Mouse (Mus musculus) hindbrain, embryonic 15.5 days (tissue): ENCODE data around the gene Emx2. TPM values are rescaled to one million over a fixed set of nuclear protein-coding genes. Genes with fewer than 3 reads are reported as not detected.

Experiments
- ATAC-seq: fragments of 200-750 bp; cut with Nextera tagmentation; 2 replicates; pipeline ENCODE4 v1.8.0; 2017; ENCODE audit warnings: low read depth, moderate number of reproducible peaks, moderate TSS enrichment; ENCODE audit not compliant: low FRiP score
- H3K27ac ChIP-seq: fragments of 300-500 bp; sonication (generic); replicated peaks from 2 replicates; pipeline ENCODE4 v1.5.1; 2015; ENCODE audit warnings: mild to moderate bottlenecking, inconsistent platforms
- H3K27me3 ChIP-seq: fragments of 300-500 bp; sonication (generic); 2 replicates; pipeline ENCODE4 v1.6.1; 2015; ENCODE audit warnings: control low read depth, inconsistent platforms
- H3K36me3 ChIP-seq: fragments of 300-500 bp; sonication (generic); 2 replicates; pipeline ENCODE4 v1.6.1; 2015; ENCODE audit warnings: control low read depth, inconsistent platforms
- H3K4me1 ChIP-seq: fragments of 300-500 bp; sonication (generic); replicated peaks from 2 replicates; pipeline ENCODE4 v1.6.1; 2015; ENCODE audit warnings: control low read depth, inconsistent platforms
- H3K4me2 ChIP-seq: fragments of 300-500 bp; sonication (generic); 2 replicates; pipeline ENCODE4 v1.6.1; 2015; ENCODE audit warnings: moderate library complexity, mild to moderate bottlenecking, inconsistent platforms
- H3K4me3 ChIP-seq: fragments of 300-500 bp; sonication (generic); 2 replicates; pipeline ENCODE4 v1.5.1; 2015; ENCODE audit warnings: mild to moderate bottlenecking, inconsistent platforms
- H3K9ac ChIP-seq: fragments of 300-500 bp; sonication (generic); 2 replicates; pipeline ENCODE4 v1.6.1; 2015; ENCODE audit warnings: inconsistent platforms
- H3K9me3 ChIP-seq: fragments of 300-500 bp; sonication (generic); 2 replicates; pipeline ENCODE4 v1.6.1; 2016; ENCODE audit warnings: control low read depth, inconsistent platforms
- WGBS: fragments of 180-500 bp; shearing (Covaris S2); methylation state at CpG from one replicate; pipeline ENCODE4 v1.1.7; 2015; 5-methylcytosine and 5-hydroxymethylcytosine counted together
- polyA plus RNA-seq: library from polyadenylated mRNA; unstranded; fragments of >200 nt; fragmentation: Nextera tagmentation; extraction: Ambion mirVana; gene quantifications from 2 replicates; pipeline ENCODE4 v1.2.1, GENCODE M21; 2015

The Emx2 gene
- polyA plus RNA-seq, 1 experiment from 2014 or later: 0.57 TPM

- H3K4me3 ChIP-seq: no peak overlapping the region
- WGBS: 94% methylated on average over 3 of the region's 3 CpGs
- ATAC-seq: no peak
- no peaks in the 10 kb centered on the region for H3K4me1 ChIP-seq
- H3K27me3 ChIP-seq: 0 out of 2 replicates have a peak, but pooled peaks cover 3% of the 10 kb centered on the region
- H3K9ac ChIP-seq: no peak overlapping the region
- no peak overlapping the region for H3K4me2 ChIP-seq
- H3K9me3 ChIP-seq: no peaks in the 10 kb centered on the region
- H3K27ac ChIP-seq: no peak overlapping the region
- no peaks in the 10 kb centered on the region for H3K36me3 ChIP-seq
These were observed 22.4 kb downstream of the Emx2 start for GRCm38 (mm10) chr19:59480563-59480962.

DNA sequence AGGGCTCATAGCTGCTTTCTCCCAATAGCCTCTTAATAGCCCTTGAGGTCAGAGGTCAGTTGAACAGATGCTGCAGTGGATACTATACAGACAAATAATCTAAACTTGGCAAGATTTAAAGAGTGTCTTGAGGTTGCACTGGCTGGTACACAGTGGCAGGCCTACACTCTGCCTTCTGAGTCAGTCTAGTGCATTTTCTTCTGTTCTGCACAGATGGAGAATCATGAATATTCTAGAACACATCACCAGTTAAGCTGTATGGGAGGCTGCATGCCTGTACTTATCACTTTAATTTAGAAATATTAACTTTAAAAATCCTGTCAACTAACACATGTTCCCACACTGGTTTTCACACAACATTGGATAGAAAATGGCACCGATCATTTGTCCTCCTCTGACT, 34.1 kb downstream of the Emx2 start:
- 97% methylated on average over 1 of the region's 1 CpGs for WGBS
- no peaks in the 10 kb centered on the region for H3K9me3 ChIP-seq
- H3K4me1 ChIP-seq: no peaks in the 10 kb centered on the region
- H3K27me3 ChIP-seq: no peaks in the 10 kb centered on the region
- no peak overlapping the region for H3K4me2 ChIP-seq
- no peaks in the 10 kb centered on the region for H3K36me3 ChIP-seq
- H3K4me3 ChIP-seq: no peak overlapping the region
- ATAC-seq: no peak
- no peak overlapping the region for H3K27ac ChIP-seq
- H3K9ac ChIP-seq: no peak overlapping the region

- Histone ChIP-seq H3K4me3 (no peak overlapping the region), H3K27ac (no peak overlapping the region), H3K36me3 (no peaks in the 10 kb centered on the region), H3K4me1 (no peaks in the 10 kb centered on the region), H3K4me2 (no peak overlapping the region), H3K27me3 (no peaks in the 10 kb centered on the region), H3K9ac (no peak overlapping the region), H3K9me3 (no peaks in the 10 kb centered on the region)
- WGBS: 43% methylated on average over 4 of the region's 4 CpGs
- ATAC-seq: no peak
These were observed 38.7 kb downstream of the Emx2 start for GRCm38 (mm10) chr19:59496832-59497231.

GRCm38 (mm10) chr19:59508896-59509295, 50.7 kb downstream of the Emx2 start:
- no peaks in the 10 kb centered on the region for H3K4me1 ChIP-seq
- no peaks in the 10 kb centered on the region for H3K36me3 ChIP-seq
- no peak overlapping the region for H3K4me3 ChIP-seq
- 90% methylated on average over 2 of the region's 2 CpGs for WGBS
- H3K27me3 ChIP-seq: 0 out of 2 replicates have a peak, but pooled peaks cover 3% of the 10 kb centered on the region
- no peak overlapping the region for H3K4me2 ChIP-seq
- no peaks in the 10 kb centered on the region for H3K9me3 ChIP-seq
- ATAC-seq: no peak
- no peak overlapping the region for H3K27ac ChIP-seq
- H3K9ac ChIP-seq: no peak overlapping the region

- WGBS: 87% methylated on average over 3 of the region's 3 CpGs
These were observed 55.0 kb downstream of the Emx2 start for GRCm38 (mm10) chr19:59513181-59513580.

More at GRCm38 (mm10) chr19:59513181-59513580, 55.0 kb downstream of the Emx2 start:
- H3K36me3 ChIP-seq: no peaks in the 10 kb centered on the region
- H3K27ac ChIP-seq: no peak overlapping the region
- ATAC-seq: no peak
- H3K4me3 ChIP-seq: no peak overlapping the region
- no peaks in the 10 kb centered on the region for H3K4me1 ChIP-seq
- no peak overlapping the region for H3K9ac ChIP-seq
- no peak overlapping the region for H3K4me2 ChIP-seq
- H3K9me3 ChIP-seq: no peaks in the 10 kb centered on the region
- 0 out of 2 replicates have a peak, but pooled peaks cover 3% of the 10 kb centered on the region for H3K27me3 ChIP-seq

Other genes with a start within 250 kb of the Emx2 start
- gene Kcnk18, start 239.2 kb upstream of the Emx2 start, polyA plus RNA-seq: 0.04 and 0.10 TPM in 2 replicates
- gene Slc18a2, start 197.5 kb upstream of the Emx2 start, polyA plus RNA-seq: 17.4 and 18.5 TPM in 2 replicates
- 4.8 TPM in 1 of 2 replicates, not detected in the other for gene Rps12-ps3, start 136.1 kb upstream of the Emx2 start, polyA plus RNA-seq
- gene Pdzd8, start 112.6 kb upstream of the Emx2 start, polyA plus RNA-seq: 10.5 and 11.1 TPM in 2 replicates